Mouse (Mus musculus): ENCODE data around the gene Fam196b.

GRCm38 (mm10) chr11:34401343-34401742 lies 86.7 kb downstream of the Fam196b start:
- TF ChIP-seq CTCF (IDR thresholded peaks at IDR 0.05; ENCODE audit: low read depth) (no peak), EP300 (optimal IDR thresholded peaks at IDR 0.05) (no peak)
